Mouse (Mus musculus): Measurements from ENCODE around the gene Slc13a3. TPM values are rescaled to one million over a fixed set of nuclear protein-coding genes. Genes with fewer than 3 reads are reported as not detected.

Slc13a3 gene
- polyA plus RNA-seq, 1 experiment from 2014 or later: 0.05 TPM

- DNase-seq (ENCODE audit: low read depth, low spot score) (no peak), ATAC-seq (no peak)
- ChIA-PET POLR2A (no interaction called here), CTCF (no interaction called here)
- in situ Hi-C loops (cut with MboI; ENCODE audit: low pct_unique_long_range_greater_than_20kb): loop anchor here (10.0 kb wide), 1 partner anchor 180 kb away; no protein-coding TSS in a partner anchor
- TF ChIP-seq CTCF (IDR thresholded peaks at IDR 0.05): no peak
- H3K27me3 ChIP-seq: peaks cover 24% of the 10 kb centered on the region
Measured at GRCm38 (mm10) chr2:165444861-165445260, 28.2 kb downstream of the Slc13a3 start.

GRCm38 (mm10) chr2:165442981-165443380 is 30.0 kb downstream of the Slc13a3 start:
- POLR2A ChIA-PET: no interaction called here
- in situ Hi-C loops (cut with MboI; ENCODE audit: low pct_unique_long_range_greater_than_20kb): loop anchor here (10.0 kb wide), 1 partner anchor 178 kb away; no protein-coding TSS in a partner anchor
- no peak for TF ChIP-seq CTCF (IDR thresholded peaks at IDR 0.05)
- H3K27me3 ChIP-seq: peaks cover 15% of the 10 kb centered on the region
- CTCF ChIA-PET: no interaction called here
- no peak for DNase-seq (ENCODE audit: low read depth, low spot score)
- ATAC-seq: no peak

GRCm38 (mm10) chr2:165441613-165442012 is 31.4 kb downstream of the Slc13a3 start:
- DNase-seq (ENCODE audit: low read depth, low spot score) (no peak), ATAC-seq (no peak)
- H3K27me3 ChIP-seq: peaks cover 15% of the 10 kb centered on the region
- ChIA-PET POLR2A (no interaction called here), CTCF (no interaction called here)
- in situ Hi-C loops (cut with MboI; ENCODE audit: low pct_unique_long_range_greater_than_20kb): loop anchor here (10.0 kb wide), 1 partner anchor 177 kb away; no protein-coding TSS in a partner anchor
- TF ChIP-seq CTCF (IDR thresholded peaks at IDR 0.05): no peak

GRCm38 (mm10) chr2:165439613-165440012 is 33.4 kb downstream of the Slc13a3 start:
- CTCF ChIA-PET: no interaction called here
- TF ChIP-seq CTCF (IDR thresholded peaks at IDR 0.05): no peak
- ATAC-seq: no peak
- POLR2A ChIA-PET: interaction anchor here (0.6 kb wide), 1 partner anchor 437 kb away, joined by 5 read pairs; no protein-coding TSS in a partner anchor
- DNase-seq (ENCODE audit: low read depth, low spot score): no peak
- peaks cover 18% of the 10 kb centered on the region for H3K27me3 ChIP-seq
- in situ Hi-C loops (cut with MboI; ENCODE audit: low pct_unique_long_range_greater_than_20kb): loop anchor here (10.0 kb wide), 1 partner anchor 175 kb away; no protein-coding TSS in a partner anchor

- H3K27me3 ChIP-seq: peaks cover 24% of the 10 kb centered on the region
- DNase-seq (ENCODE audit: low read depth, low spot score) (no peak), ATAC-seq (no peak)
- in situ Hi-C loops (cut with MboI; ENCODE audit: low pct_unique_long_range_greater_than_20kb): no loop called here
- POLR2A ChIA-PET: interaction anchor here (0.6 kb wide), 1 partner anchor 437 kb away, joined by 5 read pairs; no protein-coding TSS in a partner anchor
- TF ChIP-seq CTCF (IDR thresholded peaks at IDR 0.05): no peak
- CTCF ChIA-PET: no interaction called here
Measured at GRCm38 (mm10) chr2:165438881-165439280, 34.1 kb downstream of the Slc13a3 start.

GRCm38 (mm10) chr2:165428694-165429093 is 44.3 kb downstream of the Slc13a3 start:
- no peak for TF ChIP-seq CTCF (IDR thresholded peaks at IDR 0.05)
- ATAC-seq (no peak), DNase-seq (ENCODE audit: low read depth, low spot score) (no peak)
- in situ Hi-C loops (cut with MboI; ENCODE audit: low pct_unique_long_range_greater_than_20kb): no loop called here
- POLR2A ChIA-PET: no interaction called here
- peaks cover 14% of the 10 kb centered on the region for H3K27me3 ChIP-seq
- CTCF ChIA-PET: no interaction called here

GRCm38 (mm10) chr2:165420195-165420594 is 52.8 kb downstream of the Slc13a3 start:
- H3K27me3 ChIP-seq: peaks cover 8% of the 10 kb centered on the region
- ATAC-seq: no peak
- no peak for DNase-seq (ENCODE audit: low read depth, low spot score)
- in situ Hi-C loops (cut with MboI; ENCODE audit: low pct_unique_long_range_greater_than_20kb): no loop called here
- ChIA-PET POLR2A (no interaction called here), CTCF (no interaction called here)
- no peak for TF ChIP-seq CTCF (IDR thresholded peaks at IDR 0.05)

GRCm38 (mm10) chr2:165419670-165420111 is 53.3 kb downstream of the Slc13a3 start:
- in situ Hi-C loops (cut with MboI; ENCODE audit: low pct_unique_long_range_greater_than_20kb): no loop called here
- ChIA-PET POLR2A (no interaction called here), CTCF (no interaction called here)
- peaks cover 8% of the 10 kb centered on the region for H3K27me3 ChIP-seq
- no peak for TF ChIP-seq CTCF (IDR thresholded peaks at IDR 0.05)
- no peak for DNase-seq (ENCODE audit: low read depth, low spot score)
- ATAC-seq: no peak

- ChIA-PET POLR2A (no interaction called here), CTCF (interaction anchor here (1.8 kb wide), 1 partner anchor 11 kb away, joined by 6 read pairs; no protein-coding TSS in a partner anchor)
- no peak for ATAC-seq
- TF ChIP-seq CTCF (IDR thresholded peaks at IDR 0.05): no peak
- peaks cover 8% of the 10 kb centered on the region for H3K27me3 ChIP-seq
- DNase-seq (ENCODE audit: low read depth, low spot score): no peak
- in situ Hi-C loops (cut with MboI; ENCODE audit: low pct_unique_long_range_greater_than_20kb): no loop called here
Measured at GRCm38 (mm10) chr2:165418577-165418976, 54.5 kb downstream of the Slc13a3 start.

GRCm38 (mm10) chr2:165417291-165417690 is 55.7 kb downstream of the Slc13a3 start:
- in situ Hi-C loops (cut with MboI; ENCODE audit: low pct_unique_long_range_greater_than_20kb): no loop called here
- ATAC-seq (no peak), DNase-seq (ENCODE audit: low read depth, low spot score) (no peak)
- peaks cover 8% of the 10 kb centered on the region for H3K27me3 ChIP-seq
- TF ChIP-seq CTCF (IDR thresholded peaks at IDR 0.05): no peak
- ChIA-PET POLR2A (no interaction called here), CTCF (interaction anchor here (0.8 kb wide), 1 partner anchor 70 kb away, joined by 3 read pairs; no protein-coding TSS in a partner anchor)

GRCm38 (mm10) chr2:165415795-165416194 is 57.2 kb downstream of the Slc13a3 start:
- in situ Hi-C loops (cut with MboI; ENCODE audit: low pct_unique_long_range_greater_than_20kb): no loop called here

More at GRCm38 (mm10) chr2:165415795-165416194, 57.2 kb downstream of the Slc13a3 start:
- DNase-seq (ENCODE audit: low read depth, low spot score) (no peak), ATAC-seq (no peak)
- no peak for TF ChIP-seq CTCF (IDR thresholded peaks at IDR 0.05)
- peaks cover 4% of the 10 kb centered on the region for H3K27me3 ChIP-seq
- CTCF ChIA-PET: interaction anchor here (1.2 to 1.7 kb wide), 2 partner anchors 19 to 71 kb away, joined by 3 to 6 read pairs; no protein-coding TSS in a partner anchor
- POLR2A ChIA-PET: no interaction called here
